Mouse (Mus musculus) olfactory bulb, adult 2 months (tissue): Measurements from ENCODE around the gene Dapk1. TPM values are rescaled to one million over a fixed set of nuclear protein-coding genes. Genes with fewer than 3 reads are reported as not detected.
A peak's percentile ranks its signal among the peaks of the same experiment; 100 is the strongest.

Experiments used
- H3K27ac ChIP-seq: fragments of 200-500 bp; 2 replicates; pipeline ENCODE4 v1.5.1; 2012; ENCODE audit warnings: low read depth, low read length; ENCODE audit not compliant: insufficient read depth
- H3K4me1 ChIP-seq: fragments of 200-500 bp; 2 replicates; pipeline ENCODE4 v1.6.1; 2012; ENCODE audit warnings: low read length; ENCODE audit not compliant: control insufficient read depth, insufficient read depth
- H3K4me3 ChIP-seq: fragments of 200-500 bp; 2 replicates; pipeline ENCODE4 v1.5.1; 2012; ENCODE audit warnings: mild to moderate bottlenecking, low read depth, low read length, moderate library complexity; ENCODE audit not compliant: insufficient read depth
- CTCF ChIP-seq: fragments of 200-500 bp; IDR thresholded peaks from 2 replicates; pipeline ENCODE4 v1.5.1; 2012; ENCODE audit warnings: low read depth, mild to moderate bottlenecking, low read length, moderate library complexity; ENCODE audit not compliant: insufficient read depth
- POLR2A ChIP-seq: fragments of 200-500 bp; IDR thresholded peaks from 2 replicates; pipeline ENCODE4 v1.6.1; 2012; ENCODE audit warnings: mild to moderate bottlenecking, low read depth, low read length, moderate library complexity; ENCODE audit not compliant: insufficient read depth
- WGBS: fragments of 180-500 bp; shearing (Covaris S2); methylation state at CpG from one replicate; pipeline ENCODE4 v1.1.7; 2018; 5-methylcytosine and 5-hydroxymethylcytosine counted together
- polyA plus RNA-seq: library from polyadenylated mRNA; stranded (reverse); fragments of >200 nt; gene quantifications from 2 replicates; pipeline ENCODE4 v1.2.4, GENCODE M21; 2012; ENCODE audit warnings: low replicate concordance; ENCODE audit not compliant: missing spikeins, insufficient read depth, insufficient read length

Dapk1 gene
- polyA plus RNA-seq, 1 experiment: not detected

GRCm38 (mm10) chr13:60668036-60668435 is 66.3 kb downstream of the Dapk1 start:
- H3K4me3 ChIP-seq: no peak overlapping the region
- H3K4me1 ChIP-seq: peaks cover 25% of the 10 kb centered on the region
- TF ChIP-seq CTCF (no peak), POLR2A (no peak)
- 88% methylated on average over 6 of the region's 6 CpGs for whole genome bisulfite sequencing
- no peak overlapping the region for H3K27ac ChIP-seq

GRCm38 (mm10) chr13:60670605-60671004 is 68.9 kb downstream of the Dapk1 start:
- H3K4me1 ChIP-seq: peaks cover 15% of the 10 kb centered on the region
- 77% methylated on average over 10 of the region's 10 CpGs for WGBS
- TF ChIP-seq CTCF (no peak), POLR2A (no peak)
- no peak overlapping the region for H3K27ac ChIP-seq
- no peak overlapping the region for H3K4me3 ChIP-seq

GRCm38 (mm10) chr13:60671235-60671634 is 69.5 kb downstream of the Dapk1 start:
- Histone ChIP-seq H3K4me3 (no peak overlapping the region), H3K4me1 (peaks cover 14% of the 10 kb centered on the region), H3K27ac (no peak overlapping the region)
- WGBS: 52% methylated on average over 10 of the region's 10 CpGs
- no peak for TF ChIP-seq POLR2A
- no peak for TF ChIP-seq CTCF

- TF ChIP-seq POLR2A: no peak
- no peak for TF ChIP-seq CTCF
- Histone ChIP-seq H3K27ac (no peak overlapping the region), H3K4me3 (no peak overlapping the region), H3K4me1 (peaks cover 14% of the 10 kb centered on the region)
- 83% methylated on average over 8 of the region's 8 CpGs for WGBS
These were observed 70.5 kb downstream of the Dapk1 start for GRCm38 (mm10) chr13:60672287-60672686.

GRCm38 (mm10) chr13:60672882-60673675 is 71.3 kb downstream of the Dapk1 start:
- Histone ChIP-seq H3K4me1 (peaks cover 10% of the 10 kb centered on the region), H3K27ac (no peak overlapping the region), H3K4me3 (no peak overlapping the region)
- 91% methylated on average over 11 of the region's 11 CpGs for WGBS
- TF ChIP-seq CTCF (no peak), POLR2A (no peak)

- TF ChIP-seq POLR2A (no peak), CTCF (no peak)
- Histone ChIP-seq H3K27ac (no peak overlapping the region), H3K4me3 (no peak overlapping the region), H3K4me1 (peaks cover 14% of the 10 kb centered on the region)
- 42% methylated on average over 2 of the region's 2 CpGs for WGBS
These were observed 72.6 kb downstream of the Dapk1 start for GRCm38 (mm10) chr13:60674301-60674700.

- no peak overlapping the region for H3K27ac ChIP-seq
- WGBS: 49% methylated on average over 9 of the region's 9 CpGs
- no peak overlapping the region for H3K4me3 ChIP-seq
- H3K4me1 ChIP-seq: peaks cover 14% of the 10 kb centered on the region
- TF ChIP-seq POLR2A (no peak), CTCF (no peak)
These were observed 73.2 kb downstream of the Dapk1 start for GRCm38 (mm10) chr13:60674911-60675310.

GRCm38 (mm10) chr13:60675416-60675815 is 73.7 kb downstream of the Dapk1 start:
- Histone ChIP-seq H3K27ac (no peak overlapping the region), H3K4me3 (no peak overlapping the region), H3K4me1 (peaks cover 14% of the 10 kb centered on the region)
- TF ChIP-seq POLR2A: no peak
- no peak for TF ChIP-seq CTCF
- WGBS: 87% methylated on average over 4 of the region's 4 CpGs

GRCm38 (mm10) chr13:60678912-60679311 is 77.2 kb downstream of the Dapk1 start:
- 27% methylated on average over 6 of the region's 6 CpGs for WGBS
- Histone ChIP-seq H3K4me1 (peaks cover 14% of the 10 kb centered on the region), H3K27ac (peak overlapping the region; percentile 12; the same call in 1 of the 2 replicates), H3K4me3 (no peak overlapping the region)
- no peak for TF ChIP-seq POLR2A
- no peak for TF ChIP-seq CTCF
